Mouse (Mus musculus): ENCODE measurements at regions not wholly inside any gene's neighbourhood (a gene's known extent, or its start where the extent isn't known, plus 50 kb on each side); places are given as distances from the start of the nearest gene placed in this dataset.

GRCm38 (mm10) chr15:102782988-102783799, 61.2 kb upstream of the Calcoco1 start:
- TF ChIP-seq CTCF (IDR thresholded peaks at IDR 0.05; ENCODE audit: low read depth, low read length) (no peak), POLR2A (IDR thresholded peaks at IDR 0.05; ENCODE audit: borderline replicate concordance, low read depth, low read length) (no peak)
